Mouse (Mus musculus) E14TG2a.4 (cell line): ENCODE measurements around the gene Gm11027.

Experiments
- CTCF ChIP-seq: conservative IDR thresholded peaks from 2 replicates; pipeline ENCODE4 v1.5.1; 2014; ENCODE audit warnings: low read length
- NANOG ChIP-seq: IDR thresholded peaks from 2 replicates; pipeline ENCODE4 v1.6.1; 2014; ENCODE audit warnings: borderline replicate concordance, low read length, mixed read lengths
- POU5F1 ChIP-seq: IDR thresholded peaks from 2 replicates; pipeline ENCODE4 v1.6.1; 2014; ENCODE audit warnings: low read length, borderline replicate concordance

GRCm38 (mm10) chr12:116299906-116300305, 24.7 kb downstream of the Gm11027 start:
- TF ChIP-seq CTCF (no peak), NANOG (no peak), POU5F1 (no peak)
